Mouse (Mus musculus): ENCODE measurements around the gene Clic5. TPM values are rescaled to one million over a fixed set of nuclear protein-coding genes. Genes with fewer than 3 reads are reported as not detected.

Clic5 gene
- total RNA-seq, 1 experiment from 2014 or later = 38.9 TPM

DNA sequence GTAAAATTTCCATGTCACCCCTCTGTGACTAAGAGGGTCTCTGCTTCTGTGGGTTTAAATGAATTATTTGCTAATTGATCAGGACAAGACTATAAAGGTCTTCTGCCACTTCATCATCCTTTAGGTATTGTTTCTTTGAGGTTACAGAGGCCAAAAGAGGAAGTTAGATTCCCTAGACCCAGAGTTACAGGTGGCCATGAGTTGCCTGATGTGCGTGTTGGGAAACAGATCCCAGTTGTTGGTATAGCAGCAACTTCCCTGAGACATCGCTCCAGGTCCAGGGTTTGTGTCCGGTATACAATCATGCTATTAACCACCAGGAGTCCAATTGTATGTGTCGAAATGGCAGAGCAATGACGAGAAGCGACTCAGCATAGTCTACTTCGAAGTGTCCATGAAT lies 81.7 kb downstream of the Clic5 start:
- DNase-seq = no peak

GRCm38 (mm10) chr17:44271426-44271825 lies 83.0 kb downstream of the Clic5 start:
- DNase-seq = no peak

DNA sequence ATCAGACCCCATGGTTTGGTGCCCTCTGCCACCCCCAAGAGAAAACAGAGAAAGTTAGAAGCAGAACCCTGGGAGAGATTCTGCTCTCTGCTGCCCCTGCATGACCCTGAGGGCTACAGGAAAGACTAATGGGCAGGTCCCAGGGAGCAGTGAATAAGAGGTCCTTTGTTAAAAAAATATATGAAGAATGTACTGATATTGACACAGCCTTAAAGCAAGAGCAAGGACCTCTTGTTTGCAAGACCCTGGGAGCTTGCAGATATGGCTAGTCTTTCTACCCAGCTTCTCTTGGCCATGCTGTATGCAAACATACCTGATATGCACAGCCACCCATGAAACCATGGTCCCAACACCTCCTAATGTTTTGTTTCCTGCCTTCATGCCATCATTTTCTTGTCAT lies 86.4 kb downstream of the Clic5 start:
- no peak for DNase-seq

DNA sequence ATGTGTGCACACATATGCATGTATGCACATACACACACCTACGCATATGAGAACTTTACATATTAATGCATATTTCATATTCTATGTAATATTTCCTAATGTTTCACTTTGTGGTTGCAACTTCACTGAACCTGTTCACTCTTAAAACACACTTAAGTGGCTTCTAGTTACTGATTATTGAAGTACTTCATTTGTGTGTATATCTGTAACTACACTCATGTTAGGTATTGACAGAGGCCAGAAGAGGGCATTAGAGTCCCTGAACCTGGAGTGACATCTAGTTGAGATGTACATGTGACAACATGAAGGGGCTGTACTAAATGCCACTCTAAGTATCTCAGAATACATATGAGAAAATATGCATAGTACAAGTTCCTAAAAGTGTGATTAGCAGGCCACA lies 99.9 kb downstream of the Clic5 start:
- no peak for DNase-seq

DNA sequence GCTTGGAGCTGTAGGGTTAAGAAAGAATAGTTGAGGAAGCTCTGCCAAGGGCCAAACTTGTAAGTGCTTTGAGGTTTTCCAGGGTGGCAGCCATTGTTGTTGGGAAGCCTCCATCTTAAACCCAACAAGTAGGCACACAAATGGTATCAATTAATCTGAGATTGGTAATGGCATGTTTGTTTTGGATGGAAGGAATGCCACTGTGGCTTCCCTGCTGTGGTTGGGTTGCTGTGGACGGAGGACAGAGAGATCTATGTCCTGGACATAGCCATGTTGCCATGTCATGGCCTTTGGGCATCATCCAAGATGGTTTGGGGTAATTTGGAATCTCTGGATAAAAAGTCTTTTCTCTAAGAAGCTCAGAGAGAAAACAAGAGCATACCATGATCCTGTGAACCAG lies 108.8 kb downstream of the Clic5 start:
- DNase-seq = no peak

DNA sequence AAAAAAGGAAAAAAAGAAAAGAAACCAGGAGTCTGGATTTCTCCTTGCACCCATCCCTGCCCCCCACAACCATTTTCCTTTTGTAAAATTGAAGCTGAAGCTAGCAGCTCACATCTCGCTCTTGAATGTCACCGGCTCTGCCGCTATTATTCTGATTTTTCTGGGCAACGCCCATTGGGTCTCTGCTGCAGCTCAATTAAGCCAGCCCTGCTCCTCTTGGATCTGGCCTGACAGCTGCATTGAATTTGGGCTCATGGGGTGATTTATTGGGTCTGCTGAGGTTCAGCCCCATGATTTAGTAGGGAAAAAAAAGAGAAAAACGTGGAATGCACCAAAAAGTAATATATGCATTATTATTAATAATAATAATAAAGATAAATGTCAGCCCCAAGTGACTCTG lies 111.9 kb downstream of the Clic5 start:
- DNase-seq = no peak

DNA sequence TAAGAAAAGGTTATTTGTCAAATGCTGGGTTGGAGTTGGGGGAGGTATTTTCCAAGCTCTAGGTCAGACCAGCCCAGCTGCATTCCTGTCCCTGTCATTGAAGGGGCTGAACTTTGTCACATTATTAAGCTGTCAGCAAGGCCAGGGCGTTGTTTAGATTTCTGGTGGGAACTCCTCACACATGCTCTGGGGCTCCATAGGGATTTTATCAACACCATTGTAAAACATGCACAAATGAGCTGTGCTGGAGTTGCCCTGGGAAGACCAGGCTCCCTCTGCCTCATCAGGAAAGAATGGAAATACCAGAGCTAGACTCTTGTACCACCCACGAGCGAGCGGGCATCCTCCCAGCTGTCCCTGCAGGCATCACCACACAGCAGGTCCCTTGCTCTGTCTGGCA lies 112.3 kb downstream of the Clic5 start:
- no peak for DNase-seq

DNA sequence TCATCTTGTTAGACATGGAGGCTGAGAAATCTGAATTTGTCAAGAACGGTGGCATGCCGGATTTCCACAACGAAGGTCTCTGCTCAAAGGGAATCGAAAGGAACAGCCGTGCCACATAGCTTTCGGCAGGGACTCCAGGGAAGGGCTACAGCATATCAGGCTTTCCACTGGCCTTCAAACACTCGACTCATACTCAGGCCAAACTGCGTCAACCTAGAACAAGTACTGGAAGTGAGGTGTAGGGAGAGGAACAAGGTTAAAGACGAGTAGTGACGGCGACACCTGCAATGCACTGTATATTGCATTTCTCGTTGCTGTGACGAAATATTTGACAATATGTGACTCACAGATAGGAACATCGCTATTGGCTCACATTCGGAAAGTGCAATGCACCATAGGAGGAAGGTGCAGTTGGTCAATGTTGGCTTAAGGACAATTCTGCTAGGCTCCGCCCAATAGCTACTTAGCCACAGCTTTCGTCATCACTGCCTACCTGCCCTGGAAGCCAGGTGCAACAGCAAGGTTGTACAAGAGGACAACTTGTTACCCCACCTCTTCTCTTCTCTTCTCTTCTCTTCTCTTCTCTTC lies 112.9 kb downstream of the Clic5 start:
- DNase-seq = no peak

- no peak for DNase-seq
Measured at GRCm38 (mm10) chr17:44304076-44304475, 115.7 kb downstream of the Clic5 start.

GRCm38 (mm10) chr17:44309914-44310622 lies 121.7 kb downstream of the Clic5 start:
- no peak for DNase-seq

GRCm38 (mm10) chr17:44325314-44325713 lies 136.9 kb downstream of the Clic5 start:
- no peak for DNase-seq

- DNase-seq = no peak
Measured at GRCm38 (mm10) chr17:44327279-44328146, 139.1 kb downstream of the Clic5 start.

- DNase-seq = no peak
Measured at GRCm38 (mm10) chr17:44328147-44328482, 139.7 kb downstream of the Clic5 start.

Other genes starting within 250 kb of the Clic5 start
- gene Enpp5, start 109.8 kb upstream of the Clic5 start, total RNA-seq (2021) = 22.5 and 23.9 TPM in 2 replicates
- gene Enpp4, start 82.8 kb upstream of the Clic5 start, total RNA-seq (2021) = 9.2 and 10.7 TPM in 2 replicates

Measured in adrenal gland, postnatal 14 days (tissue).